Mouse (Mus musculus): Measurements from ENCODE around the gene Map2.

GRCm38 (mm10) chr1:66456580-66456979 lies 281.5 kb downstream of the Map2 start:
- TF ChIP-seq CTCF (conservative IDR thresholded peaks at IDR 0.05; ENCODE audit: low read length), result no peak
- no peak for TF ChIP-seq POU5F1 (IDR thresholded peaks at IDR 0.05; ENCODE audit: borderline replicate concordance, low read length)

Data from E14TG2a.4 (cell line).